Mouse (Mus musculus) myocyte (in vitro differentiated cells): ENCODE data around the gene Micu1.

Source experiments
- E2F4 ChIP-seq: IDR thresholded peaks from one replicate; pipeline ENCODE4 v1.6.1; 2011; ENCODE audit warnings: mild to moderate bottlenecking, control low read depth, moderate library complexity; ENCODE audit not compliant: insufficient read depth
- MAX ChIP-seq: IDR thresholded peaks from one replicate; pipeline ENCODE4 v1.6.1; 2011; ENCODE audit warnings: low read depth, mild to moderate bottlenecking, control low read depth
- MYOD1 ChIP-seq, 3 experiments: IDR thresholded peaks; one replicate each; pipeline ENCODE4 v1.6.1; 2011; ENCODE audit warnings: control low read depth in 2 of 3, low read depth in 2 of 3, mild to moderate bottlenecking in 2 of 3, moderate library complexity in 1 of 3; ENCODE audit not compliant: insufficient read length in 2 of 3, control insufficient read depth in 1 of 3
- MYOG ChIP-seq, 3 experiments: IDR thresholded peaks; one replicate each; pipeline ENCODE4 v1.6.1; 2011; ENCODE audit warnings: control low read depth in 2 of 3, low read depth in 2 of 3, mild to moderate bottlenecking in 2 of 3; ENCODE audit not compliant: insufficient read length in 2 of 3, control insufficient read depth in 1 of 3, insufficient read depth in 1 of 3
- POLR2A ChIP-seq: IDR thresholded peaks from one replicate; pipeline ENCODE4 v1.6.1; 2011; ENCODE audit warnings: low read depth, mild to moderate bottlenecking, control low read depth, moderate library complexity; ENCODE audit not compliant: insufficient read length
- POLR2AphosphoS2 ChIP-seq: IDR thresholded peaks from one replicate; pipeline ENCODE4 v1.6.1; 2011; ENCODE audit warnings: low read depth, control low read depth; ENCODE audit not compliant: insufficient read length
- REST ChIP-seq: IDR thresholded peaks from one replicate; pipeline ENCODE4 v1.6.1; 2011; ENCODE audit warnings: mild to moderate bottlenecking, control low read depth, moderate library complexity; ENCODE audit not compliant: insufficient read depth, insufficient read length
- SRF ChIP-seq: IDR thresholded peaks from one replicate; pipeline ENCODE4 v1.6.1; 2011; ENCODE audit warnings: low read depth; ENCODE audit not compliant: control insufficient read depth, insufficient read length
- TCF12 ChIP-seq: IDR thresholded peaks from one replicate; pipeline ENCODE4 v1.6.1; 2011; ENCODE audit warnings: mild to moderate bottlenecking, control low read depth; ENCODE audit not compliant: poor library complexity, insufficient read depth, severe bottlenecking
- TCF3 ChIP-seq: IDR thresholded peaks from one replicate; pipeline ENCODE4 v1.6.1; 2011; ENCODE audit warnings: low read depth, control low read depth; ENCODE audit not compliant: insufficient read length
- USF1 ChIP-seq: IDR thresholded peaks from one replicate; pipeline ENCODE4 v1.6.1; 2011; ENCODE audit warnings: low read depth, mild to moderate bottlenecking, control low read depth, moderate library complexity

DNA sequence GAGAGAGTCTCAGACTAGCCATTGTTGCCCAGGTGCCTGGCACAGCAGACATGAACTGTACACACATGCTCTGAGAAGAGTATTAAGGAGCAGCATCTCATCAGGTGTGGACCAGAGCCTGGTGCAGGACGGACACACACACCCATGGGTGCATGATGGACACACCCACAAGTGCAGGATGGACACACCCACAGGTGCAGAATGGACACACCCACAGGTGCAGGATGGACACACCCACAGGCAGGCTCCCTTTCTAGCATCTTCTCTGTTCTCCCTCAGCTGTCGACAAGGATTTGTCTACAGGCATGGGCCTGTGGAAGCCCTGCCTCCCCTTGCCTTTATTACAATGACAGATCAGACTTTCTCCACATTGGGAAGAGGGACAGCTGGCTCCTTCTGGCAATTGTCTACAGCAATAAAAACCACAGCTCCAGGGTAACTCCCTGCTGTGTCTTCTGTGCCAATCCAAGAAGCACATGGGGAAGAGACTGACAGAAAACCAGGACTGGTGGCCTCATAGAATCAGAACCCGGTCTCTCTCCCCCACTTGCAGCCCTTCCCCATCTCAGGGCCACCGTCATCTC is 107.8 kb downstream of the Micu1 start:
- TF ChIP-seq POLR2A (no peak), MAX (no peak), TCF12 (peak; percentile 29), USF1 (no peak), E2F4 (no peak), MYOD1 (IDR thresholded peaks at IDR 0.05; ENCODE audit: control insufficient read depth in 1 of 3, insufficient read length in 2 of 3, low read depth in 2 of 3) (peak; percentile 9 to 84 (median 60)), SRF (no peak), POLR2AphosphoS2 (peak; percentile 45), TCF3 (peak; percentile 15), REST (no peak), MYOG (IDR thresholded peaks at IDR 0.05; ENCODE audit: control insufficient read depth in 1 of 3, insufficient read depth in 1 of 3, insufficient read length in 2 of 3, low read depth in 2 of 3) (peak; percentile 75 to 90 (median 86))
